Mouse (Mus musculus) intestine, postnatal 0 days (tissue): ENCODE measurements around the gene Wwox. TPM values are rescaled to one million over a fixed set of nuclear protein-coding genes. Genes with fewer than 3 reads are reported as not detected.

Source experiments
- ATAC-seq: fragments of 200-750 bp; cut with Nextera tagmentation; 2 replicates; pipeline ENCODE4 v1.8.0; 2017; ENCODE audit warnings: mild to moderate bottlenecking, moderate TSS enrichment, moderate library complexity
- H3K27ac ChIP-seq: fragments of 300-500 bp; sonication (generic); 2 replicates; pipeline ENCODE4 v1.5.1; 2014; ENCODE audit warnings: mild to moderate bottlenecking, low read depth, low read length, moderate library complexity
- H3K27me3 ChIP-seq: fragments of 300-500 bp; sonication (generic); replicated peaks from 2 replicates; pipeline ENCODE4 v1.6.1; 2014; ENCODE audit warnings: low read length, mixed read lengths; ENCODE audit not compliant: control insufficient read depth, insufficient read depth
- H3K36me3 ChIP-seq: fragments of 300-500 bp; sonication (generic); 2 replicates; pipeline ENCODE4 v1.6.1; 2014; ENCODE audit warnings: mild to moderate bottlenecking, moderate library complexity; ENCODE audit not compliant: control insufficient read depth, insufficient read depth
- H3K4me1 ChIP-seq: fragments of 300-500 bp; sonication (generic); replicated peaks from 2 replicates; pipeline ENCODE4 v1.6.1; 2014; ENCODE audit warnings: antibody characterized with exemption, low read length, mixed read lengths; ENCODE audit not compliant: control insufficient read depth, insufficient read depth
- H3K4me2 ChIP-seq: fragments of 300-500 bp; sonication (generic); replicated peaks from 2 replicates; pipeline ENCODE4 v1.6.1; 2014; ENCODE audit warnings: low read depth, mild to moderate bottlenecking, moderate library complexity
- H3K4me3 ChIP-seq: fragments of 300-500 bp; sonication (generic); 2 replicates; pipeline ENCODE4 v1.5.1; 2014; ENCODE audit warnings: low read depth, low read length
- H3K9ac ChIP-seq: fragments of 300-500 bp; sonication (generic); 2 replicates; pipeline ENCODE4 v1.6.1; 2014; ENCODE audit warnings: mild to moderate bottlenecking, low read depth, low read length
- H3K9me3 ChIP-seq: fragments of 300-500 bp; sonication (generic); 2 replicates; pipeline ENCODE4 v1.6.1; 2016; ENCODE audit warnings: mixed run types; ENCODE audit not compliant: control insufficient read depth
- CTCF ChIP-seq: sonication (generic); IDR thresholded peaks from 2 replicates; pipeline ENCODE4 v1.5.1; 2016; ENCODE audit warnings: low read depth, mild to moderate bottlenecking, control low read depth, antibody characterized with exemption, moderate library complexity
- WGBS: fragments of 180-500 bp; shearing (Covaris S2); extraction: QIAGEN DNeasy Blood & Tissue Kit; methylation state at CpG from one replicate; pipeline ENCODE4 v1.1.7; 2014; 5-methylcytosine and 5-hydroxymethylcytosine counted together
- polyA plus RNA-seq: library from polyadenylated mRNA; unstranded; fragments of >200 nt; fragmentation: Nextera tagmentation; extraction: Ambion mirVana; gene quantifications from 2 replicates; pipeline ENCODE4 v1.2.1, GENCODE M21; 2015

The Wwox gene
- polyA plus RNA-seq, 1 experiment from 2014 or later = 7.1 TPM

GRCm38 (mm10) chr8:115208415-115209192, 769.1 kb downstream of the Wwox start:
- H3K36me3 ChIP-seq = no peaks in the 10 kb centered on the region
- no peak overlapping the region for H3K27ac ChIP-seq
- no peak overlapping the region for H3K4me3 ChIP-seq
- H3K27me3 ChIP-seq = no peaks in the 10 kb centered on the region
- ATAC-seq = no peak
- H3K9ac ChIP-seq = no peak overlapping the region
- H3K9me3 ChIP-seq = no peaks in the 10 kb centered on the region
- no peak overlapping the region for H3K4me2 ChIP-seq
- 48% methylated on average over 15 of the region's 15 CpGs for WGBS
- H3K4me1 ChIP-seq = no peaks in the 10 kb centered on the region
- TF ChIP-seq CTCF = no peak

GRCm38 (mm10) chr8:115210014-115210413, 770.6 kb downstream of the Wwox start:
- ATAC-seq = no peak
- Histone ChIP-seq H3K27me3 (no peaks in the 10 kb centered on the region), H3K9ac (no peak overlapping the region), H3K4me3 (no peak overlapping the region), H3K9me3 (no peaks in the 10 kb centered on the region), H3K4me1 (no peaks in the 10 kb centered on the region), H3K4me2 (no peak overlapping the region), H3K27ac (no peak overlapping the region), H3K36me3 (no peaks in the 10 kb centered on the region)
- WGBS = 52% methylated on average over 6 of the region's 6 CpGs
- TF ChIP-seq CTCF = no peak

GRCm38 (mm10) chr8:115213126-115213525, 773.7 kb downstream of the Wwox start:
- H3K27me3 ChIP-seq = no peaks in the 10 kb centered on the region
- H3K9me3 ChIP-seq = no peaks in the 10 kb centered on the region
- WGBS = 84% methylated on average over 4 of the region's 4 CpGs
- H3K4me1 ChIP-seq = no peaks in the 10 kb centered on the region
- no peaks in the 10 kb centered on the region for H3K36me3 ChIP-seq
- no peak for ATAC-seq
- H3K4me3 ChIP-seq = no peak overlapping the region
- no peak overlapping the region for H3K4me2 ChIP-seq
- TF ChIP-seq CTCF = no peak
- H3K27ac ChIP-seq = no peak overlapping the region
- H3K9ac ChIP-seq = no peak overlapping the region

- no peaks in the 10 kb centered on the region for H3K36me3 ChIP-seq
- H3K4me3 ChIP-seq = no peak overlapping the region
- no peak for TF ChIP-seq CTCF
- no peak overlapping the region for H3K9ac ChIP-seq
- WGBS = 70% methylated on average over 17 of the region's 17 CpGs
- no peaks in the 10 kb centered on the region for H3K4me1 ChIP-seq
- no peak overlapping the region for H3K27ac ChIP-seq
- H3K27me3 ChIP-seq = no peaks in the 10 kb centered on the region
- H3K4me2 ChIP-seq = no peak overlapping the region
- no peak for ATAC-seq
- no peaks in the 10 kb centered on the region for H3K9me3 ChIP-seq
These were observed 775.4 kb downstream of the Wwox start for GRCm38 (mm10) chr8:115214870-115215269.

GRCm38 (mm10) chr8:115216801-115217200, 777.3 kb downstream of the Wwox start:
- Histone ChIP-seq H3K27ac (no peak overlapping the region), H3K9me3 (no peaks in the 10 kb centered on the region), H3K4me3 (no peak overlapping the region), H3K4me2 (no peak overlapping the region), H3K36me3 (no peaks in the 10 kb centered on the region), H3K4me1 (no peaks in the 10 kb centered on the region), H3K27me3 (no peaks in the 10 kb centered on the region), H3K9ac (no peak overlapping the region)
- no peak for TF ChIP-seq CTCF
- ATAC-seq = no peak
- 57% methylated on average over 3 of the region's 3 CpGs for WGBS

- Histone ChIP-seq H3K9me3 (no peaks in the 10 kb centered on the region), H3K36me3 (no peaks in the 10 kb centered on the region), H3K27ac (no peak overlapping the region), H3K4me2 (no peak overlapping the region), H3K4me1 (no peaks in the 10 kb centered on the region), H3K9ac (no peak overlapping the region), H3K4me3 (no peak overlapping the region), H3K27me3 (no peaks in the 10 kb centered on the region)
- ATAC-seq = no peak
- WGBS = 49% methylated on average over 13 of the region's 13 CpGs
- TF ChIP-seq CTCF = no peak
These were observed 783.1 kb downstream of the Wwox start for GRCm38 (mm10) chr8:115222545-115222944.
